Comparison of ENCODE assay signal across 12 mouse cellular contexts in genomic region chr3:97214439-97214838, GRCm38 (mm10). TPM values are rescaled to one million over a fixed set of nuclear protein-coding genes. Genes with fewer than 3 reads are reported as not detected.
A peak's percentile ranks its signal among the peaks of the same experiment; 100 is the strongest.
DNase-seq lines count a peak whose midpoint lies in the region; ATAC-seq and TF ChIP-seq lines count a peak whose summit lies in the region.
"Had no signal": no experiment of that assay in that cellular context is flagged by ENCODE, and none has a peak within 500 bp of the region (broad histone marks: within the 10 kb centered on the region; RNA-seq: fewer than 3 reads in every experiment).

No protein-coding gene starts in this region.

- H3K4me2 ChIP-seq in stomach, postnatal 0 days (replicated peaks; ENCODE audit: low read depth) = no peak overlapping the region
- H3K4me2 ChIP-seq: stomach, embryonic 15.5 days had no signal

- TF ChIP-seq POLR2A in kidney, adult 2 months (IDR thresholded peaks at IDR 0.05; ENCODE audit: low read depth, low read length) = no peak

- no peak for ATAC-seq in stomach, postnatal 0 days (ENCODE audit: low FRiP score, low TSS enrichment)
- ATAC-seq: intestine, postnatal 0 days had no signal

- H3K27me3 ChIP-seq in kidney, adult 2 months (replicated peaks; ENCODE audit: control insufficient read depth, insufficient read depth, low read length) = no peaks in the 10 kb centered on the region
- H3K27me3 ChIP-seq in stomach, postnatal 0 days (ENCODE audit: control insufficient read depth, insufficient read depth, low read length) = no peaks in the 10 kb centered on the region
- H3K27me3 ChIP-seq: stomach, embryonic 15.5 days had no signal

- H3K9me3 ChIP-seq in stomach, postnatal 0 days (ENCODE audit: control insufficient read depth, low read length) = no peaks in the 10 kb centered on the region
- H3K9me3 ChIP-seq: stomach, embryonic 15.5 days had no signal

- H3K4me3 ChIP-seq in kidney, adult 2 months (ENCODE audit: insufficient read depth, low read depth, low read length) = no peak overlapping the region
- no peak overlapping the region for H3K4me3 ChIP-seq in stomach, postnatal 0 days (ENCODE audit: low read depth, low read length)
- H3K4me3 ChIP-seq: left cerebral cortex, adult 2 months; stomach, embryonic 15.5 days had no signal

- H3K27ac ChIP-seq in kidney, adult 2 months (ENCODE audit: insufficient read depth, low read depth, low read length) = no peak overlapping the region
- no peak overlapping the region for H3K27ac ChIP-seq in stomach, postnatal 0 days (replicated peaks)
- H3K27ac ChIP-seq: left cerebral cortex, adult 2 months; stomach, embryonic 15.5 days had no signal

- DNase-seq in adrenal gland, postnatal 10 days = peak; percentile 45
- no peak for DNase-seq in adrenal gland, adult 8-10 months
- DNase-seq in kidney, adult 2 months = peak; percentile 29
- no peak for DNase-seq in kidney, postnatal 4 days
- DNase-seq in right cerebral cortex, postnatal 4 days = peak; percentile 29
- DNase-seq in right cerebral cortex, postnatal 14 days = no peak
- no peak for DNase-seq in embryo, embryonic 10.5 days (ENCODE audit: low spot score)
- DNase-seq in stomach, postnatal 0 days (ENCODE audit: low spot score) = no peak
- DNase-seq: cerebellum, adult 9-10 months had no signal

- H3K36me3 ChIP-seq in kidney, adult 2 months (ENCODE audit: control insufficient read depth, insufficient read depth, low read length) = no peaks in the 10 kb centered on the region
- H3K36me3 ChIP-seq in stomach, postnatal 0 days (ENCODE audit: control insufficient read depth, insufficient read depth, low read length) = peaks cover 28% of the 10 kb centered on the region

- no peaks in the 10 kb centered on the region for H3K4me1 ChIP-seq in kidney, adult 2 months (ENCODE audit: control insufficient read depth, insufficient read depth, low read length)
- no peaks in the 10 kb centered on the region for H3K4me1 ChIP-seq in stomach, postnatal 0 days (replicated peaks; ENCODE audit: control insufficient read depth, insufficient read depth)
- H3K4me1 ChIP-seq: stomach, embryonic 15.5 days had no signal

- H3K9ac ChIP-seq in stomach, postnatal 0 days (ENCODE audit: low read length) = no peak overlapping the region
- H3K9ac ChIP-seq: stomach, embryonic 15.5 days had no signal

- no peak for TF ChIP-seq EP300 in stomach, postnatal 0 days (optimal IDR thresholded peaks at IDR 0.05)

- 92% methylated on average over 1 of the region's 1 CpGs for WGBS in kidney, adult 2 months
- WGBS in stomach, postnatal 0 days = 62% methylated on average over 1 of the region's 1 CpGs

- no peak for TF ChIP-seq CTCF in kidney, adult 2 months (conservative IDR thresholded peaks at IDR 0.05; ENCODE audit: insufficient read depth, insufficient read length, low read depth, low read length)
- no peak for TF ChIP-seq CTCF in stomach, postnatal 0 days (IDR thresholded peaks at IDR 0.05; ENCODE audit: low read depth)

RNA-seq across cellular contexts. Expression of gene Acp6, which starts 55.9 kb away (rescaled TPM):
- 10 to 100 TPM; 39.2 to 45.9 TPM for total RNA-seq in adrenal gland, postnatal 10 days (2021)
- total RNA-seq in adrenal gland, adult 8-10 months (2022) = 10 to 100 TPM; 45.3 to 63.0 (median 54.9) TPM
- polyA plus RNA-seq in kidney, adult 2 months (2012; rRNA removed) = 67.8 and 74.2 TPM in 2 replicates
- 25.1 and 28.7 TPM in 2 replicates for polyA plus RNA-seq in stomach, postnatal 0 days (2015; fragmentation: Nextera tagmentation; extraction: Ambion mirVana)

Comparison
In these comparisons a context has a peak if more than half of its experiments do, and no peak if none do; other contexts are left out.
1. DNase-seq: peak in adrenal gland, postnatal 10 days (single experiment), kidney, adult 2 months (single experiment) and right cerebral cortex, postnatal 4 days (single experiment); none in adrenal gland, adult 8-10 months (single experiment), kidney, postnatal 4 days (0 of 2), right cerebral cortex, postnatal 14 days (single experiment), embryo, embryonic 10.5 days (single experiment) and stomach, postnatal 0 days (single experiment).